Mouse (Mus musculus): ENCODE results near the gene Phospho2. TPM values are rescaled to one million over a fixed set of nuclear protein-coding genes. Genes with fewer than 3 reads are reported as not detected.
"Not testable (repeated sequence)": the region's sequence is repeated elsewhere in the genome, so short reads cannot be mapped to it uniquely, and the experiment has no call there.

Gene Phospho2
- 10 to 100 TPM; 19.8 to 23.7 TPM for total RNA-seq (2021)
- long read RNA-seq, experiment 1, transcript Phospho2-201 (4 exons, 2,260 nt) = major isoform, 18 of 26 reads
- long read RNA-seq, experiment 1, partial matches to known transcripts = 1 of 26 reads
- long read RNA-seq, experiment 1, other reads (novel, unspliced or antisense) = 1 of 26 reads
- long read RNA-seq, experiment 2, transcript Phospho2-201 (4 exons, 2,260 nt) = major isoform, 22 of 31 reads
- long read RNA-seq, experiment 2, partial matches to known transcripts = 0 of 31 reads
- long read RNA-seq, experiment 2, other reads (novel, unspliced or antisense) = 7 of 31 reads

DNA sequence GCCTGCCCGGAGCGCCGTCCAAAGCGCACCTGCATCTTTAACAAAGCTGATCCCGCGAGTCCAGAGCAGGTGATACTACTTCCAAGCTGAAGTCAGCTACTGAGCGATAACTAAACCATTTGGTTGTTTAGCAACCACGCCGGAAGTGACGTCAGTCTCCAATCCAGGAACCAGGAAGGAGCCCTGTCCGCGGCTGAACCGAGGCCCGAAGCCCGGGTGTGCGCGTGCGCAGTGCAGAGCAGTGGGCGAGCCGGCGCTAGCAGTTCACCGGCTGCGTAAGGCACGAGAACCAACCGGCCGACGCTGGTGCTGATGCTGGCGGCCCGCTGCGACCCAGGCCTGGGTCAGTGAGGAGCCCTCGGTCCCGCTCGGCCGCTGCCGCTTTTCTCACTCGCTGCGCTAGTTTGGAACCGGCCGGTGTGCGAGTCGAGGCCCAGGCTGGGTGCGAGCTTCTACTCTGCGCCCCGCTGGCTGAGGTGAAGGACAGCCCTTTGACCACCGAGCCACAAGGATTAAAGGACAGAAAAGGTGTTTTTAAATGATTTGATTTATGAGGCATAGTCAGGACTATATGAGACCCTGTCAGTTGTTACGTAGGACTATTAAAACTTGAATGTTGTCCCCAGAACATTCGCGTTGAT lies at the start of gene Phospho2, which contains the start of gene Ccdc173:
TSS of gene Phospho2 (plus strand) at position 195 of the 641 bp plus-strand sequence.
TSS of gene Ccdc173 (minus strand) at position 147 of the 641 bp plus-strand sequence.
- peak; percentile 98 to 99 for DNase-seq (ENCODE audit: low spot score in 2 of 2)
- Histone ChIP-seq H3K27ac (peak within 1 kb of the TSS; percentile 92), H3K4me3 (peak within 1 kb of the TSS; percentile 97)
- TF ChIP-seq CTCF (conservative IDR thresholded peaks at IDR 0.05) = no peak

DNA sequence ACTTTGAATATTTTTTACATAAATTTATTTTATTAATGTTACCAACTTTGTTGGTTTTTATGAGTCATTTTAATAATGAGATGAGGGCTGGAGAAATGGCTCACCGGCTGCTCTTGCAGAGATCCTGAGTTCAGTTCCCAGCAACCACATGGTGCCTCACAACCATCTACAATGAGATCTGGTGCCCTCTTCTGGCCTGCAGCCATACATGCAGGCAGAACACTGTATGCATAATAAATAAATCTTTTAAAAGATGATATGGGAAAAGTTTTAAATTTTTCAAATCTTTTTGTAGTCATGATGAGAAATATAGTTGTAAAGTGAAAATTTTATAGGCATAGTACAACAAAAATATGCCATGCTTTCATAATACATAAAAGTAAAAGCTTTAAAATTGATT lies 44.3 kb upstream of the Phospho2 start:
- peak; percentile 67 for TF ChIP-seq CTCF (conservative IDR thresholded peaks at IDR 0.05)
- Histone ChIP-seq H3K4me3 (no peak overlapping the region), H3K27ac (no peak overlapping the region)
- no peak for DNase-seq (ENCODE audit: low spot score in 2 of 2)

- no peak for DNase-seq (ENCODE audit: low spot score in 2 of 2)
- H3K4me3 ChIP-seq = no peak overlapping the region
- TF ChIP-seq CTCF (conservative IDR thresholded peaks at IDR 0.05) = no peak
- no peak overlapping the region for H3K27ac ChIP-seq
Measured at GRCm38 (mm10) chr2:69760980-69761379, 28.4 kb upstream of the Phospho2 start.

DNA sequence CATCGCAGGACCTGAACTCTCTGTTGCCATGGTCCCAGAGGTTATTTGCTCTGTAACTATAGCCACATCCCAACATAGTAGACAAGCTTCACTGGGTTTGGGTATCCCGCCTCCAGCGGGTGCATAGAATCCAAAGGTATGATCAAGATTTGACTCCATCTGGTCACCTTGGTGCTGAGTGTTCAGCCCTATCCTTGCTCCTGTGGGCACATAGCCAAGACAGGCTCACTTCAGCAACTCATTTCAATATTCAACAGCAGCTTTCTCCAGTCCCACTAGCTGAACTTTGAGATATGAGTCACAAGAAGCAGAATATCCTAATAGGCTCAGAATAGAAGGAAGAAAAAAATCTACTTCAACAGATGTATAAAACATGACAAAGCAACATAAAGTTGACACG lies 26.1 kb upstream of the Phospho2 start:
- H3K4me3 ChIP-seq = no peak overlapping the region
- no peak overlapping the region for H3K27ac ChIP-seq
- DNase-seq (ENCODE audit: low spot score in 2 of 2) = no peak
- no peak for TF ChIP-seq CTCF (conservative IDR thresholded peaks at IDR 0.05)

DNA sequence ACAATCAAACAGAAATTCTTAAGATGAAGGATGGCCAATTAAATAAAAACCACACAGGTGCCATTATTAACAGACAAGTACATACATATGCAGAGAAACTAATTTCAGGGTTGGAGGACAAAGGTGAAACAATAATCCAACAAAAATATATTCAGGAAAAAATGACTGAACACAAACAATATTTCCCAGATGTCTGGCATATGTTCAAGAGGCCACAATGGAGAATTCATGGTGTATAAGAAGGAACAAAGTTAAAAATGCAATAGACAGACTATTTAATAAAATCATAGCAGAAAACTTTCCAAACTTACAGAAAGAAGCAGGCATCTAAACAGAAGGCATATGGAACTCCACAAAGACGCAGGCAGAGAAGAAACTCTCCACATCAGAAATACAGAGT lies 24.7 kb upstream of the Phospho2 start:
- no peak for TF ChIP-seq CTCF (conservative IDR thresholded peaks at IDR 0.05)
- DNase-seq (ENCODE audit: low spot score in 2 of 2) = no peak
- H3K4me3 ChIP-seq = no peak overlapping the region

GRCm38 (mm10) chr2:69773331-69773730 lies 16.1 kb upstream of the Phospho2 start:
- no peak overlapping the region for H3K4me3 ChIP-seq
- no peak overlapping the region; the same call in 1 of the 2 replicates for H3K27ac ChIP-seq
- DNase-seq (ENCODE audit: low spot score in 2 of 2) = peak; percentile 25 to 55
- TF ChIP-seq CTCF (conservative IDR thresholded peaks at IDR 0.05) = no peak

More for the DNA sequence above, 24.7 kb upstream of the Phospho2 start:
- H3K27ac ChIP-seq = no peak overlapping the region

DNA sequence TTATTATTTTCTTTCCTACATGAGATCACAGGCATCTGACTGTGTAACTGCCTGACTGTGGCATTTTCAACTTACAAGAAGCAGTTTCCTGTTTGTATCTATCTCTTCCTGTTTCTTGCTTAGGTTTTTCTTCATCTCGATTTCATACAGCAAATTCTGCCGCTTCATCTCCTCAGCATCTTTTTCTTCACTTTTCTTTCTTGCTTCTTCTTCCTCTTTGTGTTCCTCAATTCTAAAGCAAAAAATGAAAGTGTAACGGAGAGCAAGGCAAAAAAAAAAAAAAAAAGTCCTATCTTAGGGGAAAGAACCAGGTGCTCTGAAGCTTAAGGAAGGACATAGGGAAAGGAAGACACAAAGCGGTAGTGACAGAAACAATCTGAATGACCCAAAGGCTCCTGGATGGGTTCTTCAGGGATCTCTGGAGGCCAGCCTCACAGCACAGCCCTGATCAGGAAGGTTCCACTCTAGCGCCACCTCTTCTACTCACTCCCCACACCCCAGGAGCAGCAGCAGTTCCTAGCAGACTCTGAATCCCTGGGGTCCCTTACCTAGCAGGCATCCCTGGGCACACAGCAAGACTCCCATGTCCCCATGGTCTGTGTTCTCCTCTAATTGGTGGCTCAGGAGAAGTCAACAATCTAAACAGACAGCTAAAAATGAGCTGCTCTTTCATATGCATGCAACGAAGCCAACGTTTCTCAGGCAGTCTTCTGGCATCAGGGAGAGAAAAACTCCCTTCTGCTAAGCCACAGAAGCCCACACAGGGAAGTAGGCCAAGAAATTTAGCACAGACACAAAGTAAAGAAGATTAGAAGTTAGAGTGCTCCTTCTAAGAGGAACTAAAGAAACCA lies 11.2 kb upstream of the Phospho2 start:
- Histone ChIP-seq H3K27ac (peak overlapping the region; percentile 14; the same call in 1 of the 2 replicates), H3K4me3 (no peak overlapping the region)
- DNase-seq (ENCODE audit: low spot score in 2 of 2) = peak in 1 of 2 experiments; percentile 46
- no peak for TF ChIP-seq CTCF (conservative IDR thresholded peaks at IDR 0.05)

DNA sequence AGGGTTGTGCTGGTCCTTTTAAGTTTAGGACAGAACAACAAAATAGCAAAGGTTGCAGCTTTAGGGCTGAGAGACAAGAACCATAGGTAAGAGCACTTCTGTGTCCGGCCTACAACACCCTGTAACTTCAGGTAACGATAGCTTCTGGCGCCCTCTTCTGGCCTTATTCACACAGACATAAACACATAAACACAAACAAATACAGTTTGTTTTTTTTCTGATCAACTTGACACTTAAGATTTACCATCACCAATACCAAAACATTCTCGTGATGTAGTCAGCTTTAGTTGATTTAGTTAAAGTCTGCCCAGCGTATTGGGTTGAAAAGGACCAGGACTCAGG lies 10.6 kb upstream of the Phospho2 start:
- H3K4me3 ChIP-seq = no peak overlapping the region
- peak; percentile 64 for TF ChIP-seq CTCF (conservative IDR thresholded peaks at IDR 0.05)
- DNase-seq (ENCODE audit: low spot score in 2 of 2) = no peak
- no peak overlapping the region for H3K27ac ChIP-seq

- TF ChIP-seq CTCF (conservative IDR thresholded peaks at IDR 0.05) = no peak
- H3K4me3 ChIP-seq = peak overlapping the region; percentile 97
- DNase-seq (ENCODE audit: low spot score in 2 of 2) = no peak
- peak overlapping the region; percentile 92 for H3K27ac ChIP-seq
Measured at GRCm38 (mm10) chr2:69788974-69789373, 449 bp upstream of the Phospho2 start.

GRCm38 (mm10) chr2:69790285-69790684 lies 862 bp downstream of the Phospho2 start:
- Histone ChIP-seq H3K27ac (peak overlapping the region; percentile 92), H3K4me3 (peak overlapping the region; percentile 97)
- DNase-seq (ENCODE audit: low spot score in 2 of 2) = peak; percentile 81 to 82
- TF ChIP-seq CTCF (conservative IDR thresholded peaks at IDR 0.05) = peak; percentile 92

GRCm38 (mm10) chr2:69790722-69791121 lies 1.3 kb downstream of the Phospho2 start:
- Histone ChIP-seq H3K4me3 (peak overlapping the region; percentile 97), H3K27ac (no peak overlapping the region)
- TF ChIP-seq CTCF (conservative IDR thresholded peaks at IDR 0.05) = no peak
- no peak for DNase-seq (ENCODE audit: low spot score in 2 of 2)

GRCm38 (mm10) chr2:69802911-69803312 lies 13.5 kb downstream of the Phospho2 start:
- DNase-seq (ENCODE audit: low spot score in 2 of 2) = peak in 1 of 2 experiments; percentile 67
- peak overlapping the region; percentile 12; the same call in 1 of the 2 replicates for H3K4me3 ChIP-seq
- H3K27ac ChIP-seq = no peak overlapping the region
- peak; percentile 90 for TF ChIP-seq CTCF (conservative IDR thresholded peaks at IDR 0.05)

- no peak for DNase-seq (ENCODE audit: low spot score in 2 of 2)
- no peak overlapping the region for H3K4me3 ChIP-seq
- TF ChIP-seq CTCF (conservative IDR thresholded peaks at IDR 0.05) = no peak
- no peak overlapping the region for H3K27ac ChIP-seq
Measured at GRCm38 (mm10) chr2:69803756-69804155, 14.3 kb downstream of the Phospho2 start.

DNA sequence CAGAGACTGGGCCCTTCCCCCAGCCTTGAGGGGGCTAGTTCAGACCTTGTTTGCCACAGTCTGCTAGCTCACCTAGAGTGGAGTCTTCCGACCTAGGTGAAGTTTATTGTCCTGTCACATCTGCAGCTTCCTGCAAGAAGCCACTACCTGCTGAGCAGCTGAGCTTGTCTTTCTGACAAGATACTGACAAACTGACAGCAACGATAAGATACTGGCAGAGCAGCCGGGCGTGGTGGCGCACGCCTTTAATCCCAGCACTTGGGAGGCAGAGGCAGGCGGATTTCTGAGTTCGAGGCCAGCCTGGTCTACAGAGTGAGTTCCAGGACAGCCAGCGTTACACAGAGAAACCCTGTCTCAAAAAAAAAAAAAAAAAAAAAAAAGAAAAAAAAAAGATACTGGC lies 15.2 kb downstream of the Phospho2 start:
- H3K4me3 ChIP-seq; DNase-seq (ENCODE audit: low spot score in 2 of 2); H3K27ac ChIP-seq: not testable (repeated sequence)

Measured in layer of hippocampus, adult 2 months (tissue).